Mouse (Mus musculus): ENCODE measurements around the gene Zmynd8.

DNA sequence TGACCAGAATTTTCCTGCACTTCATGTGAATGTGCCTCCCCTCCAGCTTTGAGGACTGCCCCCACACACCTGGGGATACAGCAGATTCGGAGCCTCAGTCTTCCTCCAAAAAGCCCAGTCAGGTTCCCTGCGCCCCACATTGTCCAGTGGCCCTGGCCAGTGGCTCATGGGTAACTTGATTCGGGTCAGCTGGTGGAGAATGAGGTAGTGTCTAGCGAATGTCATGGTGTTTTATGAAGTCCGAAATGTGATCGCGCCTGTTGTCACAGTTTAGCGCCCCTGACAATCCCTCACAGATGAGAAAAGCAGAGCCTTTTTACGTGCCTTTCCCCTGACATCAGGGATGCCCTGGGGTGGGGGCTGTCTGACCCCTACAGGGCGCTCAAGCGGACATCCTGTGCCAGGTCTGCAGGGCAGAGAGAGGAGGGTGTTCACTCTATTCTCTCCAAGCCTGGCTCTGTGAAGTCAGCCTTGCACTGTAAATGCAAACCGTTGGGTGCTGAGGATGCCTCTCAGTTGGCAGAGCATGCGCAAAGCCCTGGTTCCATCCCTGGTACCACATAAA lies 139.3 kb downstream of the Zmynd8 start:
- TF ChIP-seq CTCF (IDR thresholded peaks at IDR 0.05; ENCODE audit: low read depth, low read length) (no peak), POLR2AphosphoS5 (IDR thresholded peaks at IDR 0.05; ENCODE audit: insufficient replicate concordance, low read depth, low read length) (no peak)

Data from G1E (cell line).